Mouse (Mus musculus): ENCODE results near the gene Bglap. TPM values are rescaled to one million over a fixed set of nuclear protein-coding genes. Genes with fewer than 3 reads are reported as not detected.

The Bglap gene
- polyA plus RNA-seq (2015; fragmentation: Illumina TruSeq; extraction: RNeasy Lipid Tissue Mini Kit (QIAGEN cat#74804); ENCODE audit: insufficient read depth, low replicate concordance) = 0.97 TPM

GRCm38 (mm10) chr3:88384364-88384763 lies at the start of gene Bglap:
Bglap (minus strand) TSS chr3:88384464.

DNA sequence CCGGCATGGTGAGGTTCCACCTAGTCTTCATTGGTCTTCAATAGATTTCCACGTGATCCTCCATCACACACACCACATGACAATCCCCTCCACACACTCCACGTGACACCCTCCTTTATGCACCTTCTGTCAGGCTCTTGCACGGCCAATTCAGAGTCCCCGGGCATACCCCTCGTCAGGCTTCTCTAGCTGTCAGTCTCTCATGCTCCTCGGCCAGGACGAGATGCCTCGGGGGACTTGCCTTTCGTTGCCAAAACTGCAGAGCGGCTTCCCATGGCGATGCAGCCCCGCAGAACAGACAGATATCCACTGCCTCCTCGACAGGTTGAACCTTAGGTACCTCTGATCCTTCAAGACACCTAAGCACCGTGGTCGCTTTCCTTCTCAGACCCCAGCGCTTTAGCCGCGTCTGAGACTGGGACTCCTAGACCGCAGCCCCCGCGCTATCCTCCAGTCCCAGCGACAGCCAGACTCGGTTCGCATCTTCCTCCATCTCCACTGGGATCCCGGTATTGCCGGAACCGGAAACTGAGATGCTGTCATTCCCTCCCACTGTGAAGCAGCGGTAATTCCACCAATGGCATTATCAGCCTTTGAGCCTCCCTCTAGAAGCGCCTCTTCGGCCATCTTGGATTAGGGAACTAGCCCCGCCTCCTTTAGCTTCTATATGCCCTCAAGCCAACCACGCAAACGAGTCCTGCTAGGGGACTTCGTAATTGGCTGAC lies 40.5 kb upstream of the Bglap start, which contains the start of gene Slc25a44:
Gene Slc25a44 (minus strand): TSS at position 535 of the 725 bp plus-strand sequence.

DNA sequence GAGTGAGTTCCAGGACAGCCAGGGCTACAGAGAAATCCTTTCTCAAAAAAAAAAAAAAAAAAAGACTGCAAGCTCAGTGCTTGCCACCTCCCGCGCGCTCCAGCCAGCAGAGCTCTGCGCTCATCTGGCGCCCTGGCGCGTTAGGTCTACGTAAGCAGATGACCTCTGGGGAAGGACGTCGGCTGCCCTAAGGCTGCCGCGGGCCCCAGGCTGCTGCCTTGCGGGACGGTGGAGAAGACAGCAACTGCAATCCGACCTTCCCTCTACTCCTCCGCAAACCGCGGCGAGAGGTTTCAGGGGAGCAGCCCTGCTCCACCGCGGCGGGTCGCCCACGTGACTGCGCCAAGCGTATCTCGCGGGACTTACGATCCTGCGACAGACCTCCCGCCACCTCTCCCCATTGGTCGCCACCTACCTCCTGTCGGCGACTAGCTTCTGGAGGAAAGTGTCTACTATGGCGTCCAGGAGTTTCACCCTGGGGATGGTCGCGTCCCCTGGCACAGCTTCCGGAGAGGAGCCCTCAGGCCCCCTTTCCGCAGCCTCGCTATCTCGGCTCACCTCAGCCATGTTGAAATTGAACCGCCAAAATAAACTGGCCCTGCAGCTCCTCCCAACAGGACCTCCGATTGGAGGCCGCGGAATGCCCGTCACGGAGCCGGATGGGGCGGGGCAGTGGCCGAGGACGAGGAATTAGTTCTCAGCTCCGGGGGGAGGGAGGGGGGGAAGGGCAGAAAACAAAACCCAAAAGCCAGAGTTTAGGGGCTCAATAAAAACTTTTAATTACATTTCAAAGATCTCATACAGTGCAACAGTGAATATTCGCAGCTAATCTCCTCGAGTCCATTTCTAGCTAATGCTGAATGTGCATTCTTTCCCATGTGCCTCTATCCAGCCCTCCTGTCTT lies 25.7 kb upstream of the Bglap start, which contains the start of gene Pmf1:
Gene Pmf1 (minus strand): TSS at position 591 of the 904 bp plus-strand sequence.

GRCm38 (mm10) chr3:88378599-88378998 lies 5.7 kb downstream of the Bglap start, which contains the start of gene Bglap2:
Bglap2 (minus strand) TSS chr3:88378699.

DNA sequence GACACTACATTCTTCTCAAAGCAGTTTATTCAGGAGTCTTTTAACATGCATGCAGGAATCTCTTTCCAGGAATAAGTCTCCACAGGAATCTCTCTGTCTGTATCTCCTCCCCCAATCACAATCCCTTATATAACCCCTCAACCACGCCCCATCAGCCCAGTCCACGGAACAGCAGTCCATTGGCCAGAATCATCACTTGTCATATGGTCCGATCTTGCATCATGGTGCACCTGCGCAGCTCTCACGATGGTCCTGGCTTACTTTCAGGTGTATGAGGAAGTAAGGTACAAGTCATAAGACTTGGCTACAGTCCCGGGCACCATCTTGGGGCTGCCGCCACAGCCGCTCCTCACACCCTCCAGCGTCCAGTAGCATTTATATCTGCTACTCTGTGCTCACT lies 11.6 kb downstream of the Bglap start, which contains the start of gene Bglap3:
Gene Bglap3 (minus strand): TSS at position 101 of the 400 bp plus-strand sequence.

GRCm38 (mm10) chr3:88364337-88364736 lies 19.9 kb downstream of the Bglap start, which contains the start of gene Paqr6:
Paqr6 (plus strand) TSS chr3:88364584.

GRCm38 (mm10) chr3:88336058-88337013 lies 47.9 kb downstream of the Bglap start, which contains the start of the genes Tmem79 and Smg5:
Tmem79 (minus strand) TSS chr3:88336148.
Smg5 (plus strand) TSS chr3:88336260.

Other genes with a start within 250 kb of the Bglap start
- 77.6 TPM for gene Mef2d, start 242.1 kb downstream of the Bglap start, polyA plus RNA-seq (2015; fragmentation: Illumina TruSeq; extraction: RNeasy Lipid Tissue Mini Kit (QIAGEN cat#74804); ENCODE audit: insufficient read depth, low replicate concordance)
- gene Rhbg, start 129.8 kb downstream of the Bglap start, polyA plus RNA-seq (2015; fragmentation: Illumina TruSeq; extraction: RNeasy Lipid Tissue Mini Kit (QIAGEN cat#74804); ENCODE audit: insufficient read depth, low replicate concordance) = not detected
- not detected for gene Gm38392, start 97.3 kb downstream of the Bglap start, polyA plus RNA-seq (2015; fragmentation: Illumina TruSeq; extraction: RNeasy Lipid Tissue Mini Kit (QIAGEN cat#74804); ENCODE audit: insufficient read depth, low replicate concordance)
- gene Tsacc, start 87.5 kb downstream of the Bglap start, polyA plus RNA-seq (2015; fragmentation: Illumina TruSeq; extraction: RNeasy Lipid Tissue Mini Kit (QIAGEN cat#74804); ENCODE audit: insufficient read depth, low replicate concordance) = 10.0 TPM
- gene Cct3, start 87.3 kb downstream of the Bglap start, polyA plus RNA-seq (2015; fragmentation: Illumina TruSeq; extraction: RNeasy Lipid Tissue Mini Kit (QIAGEN cat#74804); ENCODE audit: insufficient read depth, low replicate concordance) = 168 TPM
- 91.9 TPM for gene Glmp, start 59.4 kb downstream of the Bglap start, polyA plus RNA-seq (2015; fragmentation: Illumina TruSeq; extraction: RNeasy Lipid Tissue Mini Kit (QIAGEN cat#74804); ENCODE audit: insufficient read depth, low replicate concordance)
- gene Tmem79, start 48.3 kb downstream of the Bglap start, polyA plus RNA-seq (2015; fragmentation: Illumina TruSeq; extraction: RNeasy Lipid Tissue Mini Kit (QIAGEN cat#74804); ENCODE audit: insufficient read depth, low replicate concordance) = 0.22 TPM
- gene Smg5, start 48.2 kb downstream of the Bglap start, polyA plus RNA-seq (2015; fragmentation: Illumina TruSeq; extraction: RNeasy Lipid Tissue Mini Kit (QIAGEN cat#74804); ENCODE audit: insufficient read depth, low replicate concordance) = 81.8 TPM
- 1.5 TPM for gene Paqr6, start 19.9 kb downstream of the Bglap start, polyA plus RNA-seq (2015; fragmentation: Illumina TruSeq; extraction: RNeasy Lipid Tissue Mini Kit (QIAGEN cat#74804); ENCODE audit: insufficient read depth, low replicate concordance)
- 0.15 TPM for gene Bglap3, start 11.7 kb downstream of the Bglap start, polyA plus RNA-seq (2015; fragmentation: Illumina TruSeq; extraction: RNeasy Lipid Tissue Mini Kit (QIAGEN cat#74804); ENCODE audit: insufficient read depth, low replicate concordance)
- gene Bglap2, start 5.8 kb downstream of the Bglap start, polyA plus RNA-seq (2015; fragmentation: Illumina TruSeq; extraction: RNeasy Lipid Tissue Mini Kit (QIAGEN cat#74804); ENCODE audit: insufficient read depth, low replicate concordance) = not detected
- 20.9 TPM for gene Pmf1, start 25.9 kb upstream of the Bglap start, polyA plus RNA-seq (2015; fragmentation: Illumina TruSeq; extraction: RNeasy Lipid Tissue Mini Kit (QIAGEN cat#74804); ENCODE audit: insufficient read depth, low replicate concordance)
- 17.2 TPM for gene Slc25a44, start 40.7 kb upstream of the Bglap start, polyA plus RNA-seq (2015; fragmentation: Illumina TruSeq; extraction: RNeasy Lipid Tissue Mini Kit (QIAGEN cat#74804); ENCODE audit: insufficient read depth, low replicate concordance)
- gene Sema4a, start 76.7 kb upstream of the Bglap start, polyA plus RNA-seq (2015; fragmentation: Illumina TruSeq; extraction: RNeasy Lipid Tissue Mini Kit (QIAGEN cat#74804); ENCODE audit: insufficient read depth, low replicate concordance) = 53.1 TPM
- 2.3 TPM for gene Lmna, start 125.5 kb upstream of the Bglap start, polyA plus RNA-seq (2015; fragmentation: Illumina TruSeq; extraction: RNeasy Lipid Tissue Mini Kit (QIAGEN cat#74804); ENCODE audit: insufficient read depth, low replicate concordance)
- gene Mex3a, start 147.9 kb upstream of the Bglap start, polyA plus RNA-seq (2015; fragmentation: Illumina TruSeq; extraction: RNeasy Lipid Tissue Mini Kit (QIAGEN cat#74804); ENCODE audit: insufficient read depth, low replicate concordance) = 1.9 TPM
- gene Rab25, start 163.8 kb upstream of the Bglap start, polyA plus RNA-seq (2015; fragmentation: Illumina TruSeq; extraction: RNeasy Lipid Tissue Mini Kit (QIAGEN cat#74804); ENCODE audit: insufficient read depth, low replicate concordance) = not detected
- 54.4 TPM for gene Lamtor2, start 168.6 kb upstream of the Bglap start, polyA plus RNA-seq (2015; fragmentation: Illumina TruSeq; extraction: RNeasy Lipid Tissue Mini Kit (QIAGEN cat#74804); ENCODE audit: insufficient read depth, low replicate concordance)
- 35.5 TPM for gene Ubqln4, start 169.3 kb upstream of the Bglap start, polyA plus RNA-seq (2015; fragmentation: Illumina TruSeq; extraction: RNeasy Lipid Tissue Mini Kit (QIAGEN cat#74804); ENCODE audit: insufficient read depth, low replicate concordance)
- gene Ssr2, start 191.4 kb upstream of the Bglap start, polyA plus RNA-seq (2015; fragmentation: Illumina TruSeq; extraction: RNeasy Lipid Tissue Mini Kit (QIAGEN cat#74804); ENCODE audit: insufficient read depth, low replicate concordance) = 101 TPM
- gene Arhgef2, start 221.5 kb upstream of the Bglap start, polyA plus RNA-seq (2015; fragmentation: Illumina TruSeq; extraction: RNeasy Lipid Tissue Mini Kit (QIAGEN cat#74804); ENCODE audit: insufficient read depth, low replicate concordance) = 104 TPM